Mouse (Mus musculus) erythroblast, embryonic 14.5 days (primary cell): Measurements from ENCODE around the gene Dlx4.

Experiments
- GATA1 ChIP-seq: IDR thresholded peaks from 2 replicates; pipeline ENCODE4 v1.6.1; 2012; ENCODE audit warnings: low read length, inconsistent platforms, mixed read lengths
- TAL1 ChIP-seq: IDR thresholded peaks from 3 replicates; pipeline ENCODE4 v1.6.1; 2012; ENCODE audit warnings: low read length, inconsistent platforms, mixed read lengths

- TF ChIP-seq GATA1 (no peak), TAL1 (no peak)
Observed at GRCm38 (mm10) chr11:95121161-95122099, 24.6 kb downstream of the Dlx4 start.
